Mouse (Mus musculus) kidney, adult 11 months (tissue): ENCODE data around the gene Dgat2.

ENCODE experiments used
- DNase-seq: peaks from one replicate; pipeline ENCODE4 v3.0.0; 2022

Gene Dgat2

DNA sequence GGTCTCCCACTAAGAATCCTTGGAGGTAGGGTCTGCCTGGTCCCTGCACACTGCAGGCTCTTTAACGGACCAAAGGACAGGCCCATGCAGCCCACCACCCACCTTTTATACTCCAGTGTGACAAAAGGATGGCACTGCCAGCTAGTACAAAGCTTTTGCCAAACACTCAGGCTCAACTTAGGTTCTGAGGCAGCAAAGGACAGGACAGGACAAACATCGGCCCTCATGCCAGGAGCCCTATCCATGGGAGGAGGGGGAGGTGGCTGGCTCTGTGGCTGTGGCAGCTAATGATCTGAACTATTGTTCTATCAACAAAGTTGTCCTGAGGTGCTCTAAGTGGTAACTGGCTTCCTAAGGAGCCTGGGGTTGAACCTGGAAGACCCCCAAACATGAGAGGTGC is 23.1 kb downstream of the Dgat2 start:
- no peak for DNase-seq

DNA sequence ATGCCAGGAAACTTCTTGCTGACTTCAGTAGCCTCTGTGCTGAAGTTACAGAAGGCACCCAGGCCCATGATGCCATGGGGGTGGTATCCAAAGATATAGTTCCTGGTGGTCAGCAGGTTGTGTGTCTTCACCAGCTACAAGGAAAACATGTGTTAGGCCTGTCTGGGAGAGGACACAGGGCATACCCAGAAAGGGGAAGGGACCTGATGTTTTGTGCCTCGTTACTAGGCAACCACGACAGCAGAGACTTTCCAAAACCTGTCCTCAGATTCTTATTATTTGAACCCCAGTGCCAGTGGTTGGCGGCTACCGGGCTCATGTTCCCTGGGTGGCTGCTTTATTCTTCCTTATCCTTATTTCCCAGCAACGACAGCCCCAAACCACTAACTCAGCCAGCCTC is 23.6 kb downstream of the Dgat2 start:
- no peak for DNase-seq

- no peak for DNase-seq
These were observed 24.5 kb downstream of the Dgat2 start for GRCm38 (mm10) chr7:99158011-99158410.

DNA sequence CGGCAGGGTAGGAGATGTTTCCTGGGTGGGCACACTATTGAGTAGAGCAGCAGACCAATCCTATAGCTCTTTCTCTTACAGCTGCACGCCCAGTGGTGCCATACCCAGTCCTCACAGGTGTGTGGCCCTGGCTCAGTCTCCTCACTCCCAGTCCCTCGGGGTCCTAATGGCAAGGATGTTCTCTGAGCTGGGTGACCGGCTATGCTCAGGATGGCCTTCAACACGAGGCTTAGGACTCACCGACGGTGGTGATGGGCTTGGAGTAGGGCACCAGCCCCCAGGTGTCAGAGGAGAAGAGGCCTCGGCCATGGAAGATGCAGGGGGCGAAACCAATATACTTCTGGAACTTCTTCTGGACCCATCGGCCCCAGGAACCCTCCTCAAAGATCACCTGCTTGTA is 25.8 kb downstream of the Dgat2 start:
- no peak for DNase-seq

GRCm38 (mm10) chr7:99155311-99156289 is 26.9 kb downstream of the Dgat2 start:
- DNase-seq = peak; percentile 70

- no peak for DNase-seq
These were observed 27.8 kb downstream of the Dgat2 start for GRCm38 (mm10) chr7:99154648-99155151.

- no peak for DNase-seq
These were observed 28.8 kb downstream of the Dgat2 start for GRCm38 (mm10) chr7:99153686-99154202.

- DNase-seq = no peak
These were observed 29.8 kb downstream of the Dgat2 start for GRCm38 (mm10) chr7:99152756-99153155.

DNA sequence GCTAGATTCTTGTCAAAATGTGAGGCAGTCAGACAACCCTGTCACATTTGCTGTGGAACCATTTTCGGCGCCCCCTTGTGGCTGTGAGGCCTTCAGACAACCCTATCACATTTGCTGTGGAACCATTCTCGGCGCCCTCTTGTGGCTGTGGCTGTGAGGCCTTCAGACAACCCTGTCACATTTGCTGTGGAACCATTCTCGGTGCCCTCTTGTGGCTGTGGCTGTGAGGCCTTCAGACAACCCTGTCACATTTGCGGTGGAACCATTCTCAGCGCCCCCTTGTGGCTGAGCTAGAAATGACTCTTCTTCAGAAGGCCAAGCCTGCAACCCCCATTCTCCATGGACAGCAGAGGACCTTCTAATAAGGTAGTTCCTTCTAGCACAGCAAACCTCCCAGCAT is 31.2 kb downstream of the Dgat2 start:
- peak; percentile 95 for DNase-seq

- no peak for DNase-seq
These were observed 33.5 kb downstream of the Dgat2 start for GRCm38 (mm10) chr7:99149017-99149416.

DNA sequence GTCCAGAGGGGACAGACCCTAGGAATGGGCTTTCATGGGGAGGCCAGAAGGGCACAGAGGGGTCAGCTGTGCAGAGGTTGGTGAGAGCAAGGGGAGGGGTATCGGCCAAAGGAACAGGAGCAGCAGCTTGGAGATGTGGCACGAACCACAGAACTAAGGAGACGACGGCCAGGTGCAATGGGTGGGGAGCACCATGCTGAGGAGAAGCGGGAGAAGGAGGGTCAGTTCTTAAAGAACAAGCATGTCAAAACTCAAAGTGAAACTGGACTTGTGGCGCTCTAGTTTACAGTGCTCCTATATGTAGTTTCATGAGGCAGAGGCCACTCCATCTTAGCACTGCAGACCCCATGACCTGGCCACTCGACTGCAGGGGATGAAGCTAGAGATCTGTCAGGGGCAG is 35.0 kb downstream of the Dgat2 start:
- DNase-seq = no peak

DNA sequence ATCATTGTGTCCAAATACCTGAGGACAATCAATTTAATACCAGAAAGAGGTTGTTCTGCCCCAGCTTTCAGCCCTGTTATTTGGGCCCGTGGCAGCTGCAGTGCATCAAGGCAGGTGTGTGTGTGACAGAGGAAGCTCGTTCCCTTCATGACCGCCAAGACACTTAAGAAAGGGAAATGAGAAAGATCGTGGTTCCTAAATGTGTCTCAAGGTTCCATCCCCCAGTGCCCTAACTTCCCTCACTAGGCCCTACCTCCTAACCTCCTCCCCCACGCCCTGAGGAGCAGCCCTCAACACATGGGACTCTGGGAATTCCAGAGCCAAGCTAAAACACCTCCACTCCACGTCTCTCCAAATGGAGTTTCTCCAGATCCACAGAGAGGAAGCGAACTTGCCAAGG is 35.6 kb downstream of the Dgat2 start:
- no peak for DNase-seq

DNA sequence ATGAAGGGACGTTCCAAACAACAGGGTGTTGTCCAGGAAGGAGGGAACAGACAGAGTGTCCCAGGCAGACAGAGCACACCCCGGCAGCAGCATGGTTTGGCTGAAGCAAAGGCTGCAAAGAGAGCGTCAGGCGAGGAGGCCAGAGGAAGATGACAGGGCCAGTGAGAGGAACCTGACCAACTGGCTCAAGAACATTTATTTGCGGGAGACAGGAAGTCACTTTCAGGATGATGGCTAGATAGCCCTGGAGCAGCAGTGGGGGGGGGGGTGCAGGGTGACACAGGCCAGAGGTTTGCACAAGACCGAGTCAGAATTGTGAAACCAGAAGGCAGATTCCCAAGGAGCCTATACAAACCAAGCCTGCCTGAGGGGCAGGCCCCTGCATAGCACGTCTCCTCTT is 36.5 kb downstream of the Dgat2 start:
- DNase-seq = no peak

GRCm38 (mm10) chr7:99144616-99145015 is 37.9 kb downstream of the Dgat2 start:
- DNase-seq = no peak

DNA sequence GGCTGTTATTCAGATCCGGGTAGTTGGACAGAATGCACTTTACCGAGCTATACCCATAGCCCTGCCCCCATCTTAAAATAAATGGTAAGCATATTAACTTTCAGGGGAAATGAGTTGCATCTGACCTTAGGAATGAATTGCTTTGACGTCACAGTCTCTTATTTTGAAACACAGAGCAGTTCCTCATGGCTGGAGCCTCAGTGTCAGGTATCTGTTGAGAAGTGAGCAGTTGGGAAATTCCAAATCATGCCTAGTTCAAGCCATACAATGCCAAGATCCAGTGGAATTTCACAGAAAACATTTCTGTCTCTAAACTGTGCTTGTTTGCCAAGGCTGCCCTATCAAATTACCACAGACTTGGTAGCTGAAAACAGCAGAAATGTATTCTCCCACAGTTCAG is 39.3 kb downstream of the Dgat2 start:
- DNase-seq = no peak

- DNase-seq = no peak
These were observed 40.5 kb downstream of the Dgat2 start for GRCm38 (mm10) chr7:99141919-99142606.

GRCm38 (mm10) chr7:99140984-99141918 is 41.3 kb downstream of the Dgat2 start, which contains the start of gene Uvrag:
Uvrag (minus strand) TSS chr7:99141141.
- DNase-seq = peak; percentile 100

DNA sequence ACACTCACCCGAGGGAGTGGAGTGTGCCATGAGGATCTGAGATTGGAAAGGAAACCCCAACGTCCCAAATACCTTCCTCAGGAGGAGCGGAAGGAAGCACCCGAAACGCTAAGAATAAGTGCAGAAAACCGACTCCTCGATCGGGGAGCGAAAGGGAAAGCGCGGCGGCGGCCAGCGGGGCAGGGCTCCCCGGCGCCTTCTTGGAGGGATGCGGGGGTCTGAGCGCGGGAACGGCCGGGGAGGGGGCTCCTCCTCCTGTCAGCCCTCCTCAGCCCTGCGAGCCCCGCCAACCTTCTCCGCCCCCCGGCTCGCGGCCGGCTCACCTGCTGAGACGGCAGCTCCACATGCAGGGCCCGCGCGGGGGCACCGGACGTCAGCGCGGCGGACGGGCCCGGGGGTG is 42.0 kb downstream of the Dgat2 start:
- no peak for DNase-seq

GRCm38 (mm10) chr7:99139841-99140491 is 42.6 kb downstream of the Dgat2 start:
- no peak for DNase-seq

DNA sequence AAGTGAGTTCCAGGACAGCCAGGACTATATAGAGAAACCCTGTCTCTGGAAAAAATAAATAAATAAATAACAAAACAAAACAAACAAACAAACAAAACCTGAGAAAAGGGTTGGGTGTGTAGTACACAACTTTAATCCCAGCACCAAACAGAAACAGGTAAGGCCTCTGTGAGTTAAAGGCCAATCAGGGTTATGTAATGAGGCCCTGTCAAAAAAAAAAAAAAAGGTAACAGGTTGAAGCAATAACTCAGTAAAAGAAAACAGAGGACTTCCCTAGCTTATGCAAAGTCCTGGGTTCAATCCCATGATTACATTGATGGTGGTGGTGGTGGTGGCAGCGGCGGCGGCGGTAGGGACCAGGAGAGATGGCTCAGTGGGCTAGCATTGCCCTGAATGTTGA is 45.0 kb downstream of the Dgat2 start:
- DNase-seq = no peak

DNA sequence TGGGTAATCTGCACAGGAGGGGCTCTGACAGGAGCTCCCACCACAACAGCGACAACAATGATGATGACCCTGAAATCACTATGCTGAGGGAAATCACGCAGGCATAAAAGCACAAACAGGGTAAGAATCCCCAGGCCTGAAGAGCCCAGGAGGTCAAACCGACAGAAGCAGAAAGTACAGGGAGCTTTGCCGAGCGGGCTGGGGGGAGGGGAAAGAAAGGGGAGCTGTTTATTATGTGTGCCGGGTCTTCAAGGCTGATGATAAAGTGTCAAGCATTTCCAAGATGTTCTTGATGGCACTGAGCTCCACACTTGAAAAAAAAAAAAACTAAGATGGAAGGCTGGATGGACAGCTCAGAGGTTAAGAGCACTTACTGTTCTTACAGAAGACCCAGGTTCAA is 45.7 kb downstream of the Dgat2 start:
- no peak for DNase-seq
